Mouse (Mus musculus) liver, postnatal 0 days (tissue): ENCODE results near the gene Pde4d. TPM values are rescaled to one million over a fixed set of nuclear protein-coding genes. Genes with fewer than 3 reads are reported as not detected.
A peak's percentile ranks its signal among the peaks of the same experiment; 100 is the strongest.

Source experiments
- ATAC-seq: fragments of 200-750 bp; cut with Nextera tagmentation; 2 replicates; pipeline ENCODE4 v1.8.0; 2017; ENCODE audit warnings: mild to moderate bottlenecking, moderate library complexity
- DNase-seq: peaks from one replicate; pipeline ENCODE4 v3.0.0-alpha.2; 2016
- H3K27ac ChIP-seq: fragments of 300-500 bp; sonication (generic); 2 replicates; pipeline ENCODE4 v1.5.1; 2014; ENCODE audit warnings: antibody characterized with exemption, moderate library complexity, mild to moderate bottlenecking, low read depth
- H3K27me3 ChIP-seq: fragments of 300-500 bp; sonication (generic); 2 replicates; pipeline ENCODE4 v1.6.1; 2014; ENCODE audit warnings: low read length, control low read depth, mixed read lengths; ENCODE audit not compliant: insufficient read depth
- H3K36me3 ChIP-seq: fragments of 300-500 bp; sonication (generic); replicated peaks from 2 replicates; pipeline ENCODE4 v1.6.1; 2014; ENCODE audit warnings: mild to moderate bottlenecking, control low read depth, low read length, moderate library complexity, mixed read lengths; ENCODE audit not compliant: insufficient read depth
- H3K4me1 ChIP-seq: fragments of 300-500 bp; sonication (generic); 2 replicates; pipeline ENCODE4 v1.6.1; 2014; ENCODE audit warnings: antibody characterized with exemption, mild to moderate bottlenecking, control low read depth; ENCODE audit not compliant: insufficient read depth
- H3K4me2 ChIP-seq: fragments of 300-500 bp; sonication (generic); 2 replicates; pipeline ENCODE4 v1.6.1; 2014; ENCODE audit warnings: low read depth, mild to moderate bottlenecking, low read length, moderate library complexity, mixed read lengths
- H3K4me3 ChIP-seq: fragments of 300-500 bp; sonication (generic); 2 replicates; pipeline ENCODE4 v1.5.1; 2014; ENCODE audit warnings: low read depth, low read length
- H3K9ac ChIP-seq: fragments of 300-500 bp; sonication (generic); replicated peaks from 2 replicates; pipeline ENCODE4 v1.6.1; 2014; ENCODE audit warnings: mild to moderate bottlenecking, moderate library complexity
- H3K9me3 ChIP-seq: fragments of 300-500 bp; sonication (generic); 2 replicates; pipeline ENCODE4 v1.6.1; 2016; ENCODE audit warnings: mild to moderate bottlenecking, control low read depth, low read length, mixed read lengths
- CTCF ChIP-seq: sonication (generic); IDR thresholded peaks from 2 replicates; pipeline ENCODE4 v1.5.1; 2016; ENCODE audit warnings: antibody characterized with exemption, low read depth
- EP300 ChIP-seq: IDR thresholded peaks from 2 replicates; pipeline ENCODE4 v1.6.1; 2016; ENCODE audit warnings: antibody characterized with exemption, low read depth, mild to moderate bottlenecking
- WGBS: fragments of 180-500 bp; shearing (Covaris S2); extraction: QIAGEN DNeasy Blood & Tissue Kit; methylation state at CpG from one replicate; pipeline ENCODE4 v1.1.7; 2014; ENCODE audit not compliant: insufficient replicate concordance; 5-methylcytosine and 5-hydroxymethylcytosine counted together
- polyA plus RNA-seq: library from polyadenylated mRNA; unstranded; fragments of >200 nt; fragmentation: Nextera tagmentation; extraction: Ambion mirVana; gene quantifications from 2 replicates; pipeline ENCODE4 v1.2.1, GENCODE M21; 2015

Gene Pde4d
- polyA plus RNA-seq, 1 experiment from 2014 or later = 6.1 TPM

GRCm38 (mm10) chr13:109774791-109775190 is 1325.0 kb downstream of the Pde4d start:
- ATAC-seq = no peak
- Histone ChIP-seq H3K36me3 (peaks cover 6% of the 10 kb centered on the region; the same call in 1 of the 2 replicates), H3K27me3 (no peaks in the 10 kb centered on the region), H3K4me1 (peaks cover 6% of the 10 kb centered on the region; the same call in 1 of the 2 replicates), H3K4me3 (no peak overlapping the region), H3K4me2 (no peak overlapping the region), H3K27ac (no peak overlapping the region), H3K9me3 (no peaks in the 10 kb centered on the region), H3K9ac (no peak overlapping the region)
- no peak for DNase-seq
- TF ChIP-seq CTCF (no peak), EP300 (no peak)
- 73% methylated on average over 7 of the region's 7 CpGs for WGBS

- ATAC-seq (0 out of 2 replicates have a peak, but pooled peaks have one; percentile 2), DNase-seq (no peak)
- no peak for TF ChIP-seq EP300
- TF ChIP-seq CTCF = no peak
- Histone ChIP-seq H3K4me2 (no peak overlapping the region), H3K4me3 (no peak overlapping the region), H3K9ac (no peak overlapping the region), H3K4me1 (peaks cover 6% of the 10 kb centered on the region; the same call in 1 of the 2 replicates), H3K27me3 (no peaks in the 10 kb centered on the region), H3K9me3 (no peaks in the 10 kb centered on the region), H3K27ac (0 out of 2 replicates have a peak overlapping the region, but pooled peaks have one; percentile 2), H3K36me3 (peaks cover 3% of the 10 kb centered on the region; the same call in 1 of the 2 replicates)
- WGBS = 30% methylated on average over 5 of the region's 5 CpGs
These were observed 1325.4 kb downstream of the Pde4d start for GRCm38 (mm10) chr13:109775197-109775596.

GRCm38 (mm10) chr13:109776116-109776515 is 1326.4 kb downstream of the Pde4d start:
- TF ChIP-seq CTCF = peak; percentile 98
- peak; percentile 47 for TF ChIP-seq EP300
- Histone ChIP-seq H3K4me3 (peak overlapping the region; percentile 12; the same call in 1 of the 2 replicates), H3K9ac (0 out of 2 replicates have a peak overlapping the region, but pooled peaks have one; percentile 13), H3K27ac (peak overlapping the region; percentile 4; the same call in 1 of the 2 replicates), H3K36me3 (peaks cover 3% of the 10 kb centered on the region; the same call in 1 of the 2 replicates), H3K27me3 (no peaks in the 10 kb centered on the region), H3K9me3 (no peaks in the 10 kb centered on the region), H3K4me2 (peak overlapping the region; percentile 60), H3K4me1 (peaks cover 6% of the 10 kb centered on the region; the same call in 1 of the 2 replicates)
- ATAC-seq (peak; percentile 98), DNase-seq (peak; percentile 94)
- 3% methylated on average over 11 of the region's 11 CpGs for WGBS

GRCm38 (mm10) chr13:109776995-109777394 is 1327.2 kb downstream of the Pde4d start:
- no peak overlapping the region for H3K4me2 ChIP-seq
- ATAC-seq = no peak
- no peaks in the 10 kb centered on the region for H3K36me3 ChIP-seq
- DNase-seq = no peak
- 82% methylated on average over 3 of the region's 3 CpGs for WGBS
- H3K4me3 ChIP-seq = no peak overlapping the region
- TF ChIP-seq EP300 = no peak
- no peaks in the 10 kb centered on the region for H3K9me3 ChIP-seq
- H3K4me1 ChIP-seq = peaks cover 6% of the 10 kb centered on the region; the same call in 1 of the 2 replicates
- H3K27me3 ChIP-seq = no peaks in the 10 kb centered on the region
- H3K9ac ChIP-seq = no peak overlapping the region
- no peak overlapping the region for H3K27ac ChIP-seq

GRCm38 (mm10) chr13:109777441-109777840 is 1327.7 kb downstream of the Pde4d start:
- TF ChIP-seq CTCF (no peak), EP300 (no peak)
- WGBS = 90% methylated on average over 5 of the region's 5 CpGs

GRCm38 (mm10) chr13:109778297-109778835 is 1328.6 kb downstream of the Pde4d start:
- 84% methylated on average over 9 of the region's 9 CpGs for WGBS
- no peak for ATAC-seq

More at GRCm38 (mm10) chr13:109777441-109777840, 1327.7 kb downstream of the Pde4d start:
- H3K4me1 ChIP-seq = peaks cover 6% of the 10 kb centered on the region; the same call in 1 of the 2 replicates
- H3K4me3 ChIP-seq = no peak overlapping the region
- no peaks in the 10 kb centered on the region for H3K27me3 ChIP-seq
- H3K9ac ChIP-seq = no peak overlapping the region
- H3K36me3 ChIP-seq = no peaks in the 10 kb centered on the region
- H3K4me2 ChIP-seq = no peak overlapping the region
- H3K9me3 ChIP-seq = no peaks in the 10 kb centered on the region
- DNase-seq (no peak), ATAC-seq (no peak)
- H3K27ac ChIP-seq = no peak overlapping the region

More at GRCm38 (mm10) chr13:109778297-109778835, 1328.6 kb downstream of the Pde4d start:
- no peak overlapping the region for H3K9ac ChIP-seq
- no peak overlapping the region for H3K4me3 ChIP-seq
- TF ChIP-seq CTCF (no peak), EP300 (no peak)
- DNase-seq = no peak
- H3K36me3 ChIP-seq = no peaks in the 10 kb centered on the region
- H3K4me1 ChIP-seq = peaks cover 6% of the 10 kb centered on the region; the same call in 1 of the 2 replicates
- no peaks in the 10 kb centered on the region for H3K9me3 ChIP-seq
- no peaks in the 10 kb centered on the region for H3K27me3 ChIP-seq
- H3K27ac ChIP-seq = no peak overlapping the region
- H3K4me2 ChIP-seq = no peak overlapping the region
